Mouse (Mus musculus): ENCODE results near the gene Sowaha. TPM values are rescaled to one million over a fixed set of nuclear protein-coding genes. Genes with fewer than 3 reads are reported as not detected.

Sowaha gene
- polyA plus RNA-seq (2015; fragmentation: Nextera tagmentation; extraction: Ambion mirVana), result 1.1 and 1.5 TPM in 2 replicates

- Histone ChIP-seq H3K27ac (ENCODE audit: low read depth, low read length) (no peak within 1 kb of the TSS), H3K4me3 (ENCODE audit: low read depth, low read length) (peak within 1 kb of the TSS; percentile 53), H3K27me3 (replicated peaks; ENCODE audit: control insufficient read depth, insufficient read depth, low read length) (peaks cover 51% of the 10 kb centered on the region), H3K4me2 (replicated peaks; ENCODE audit: low read depth) (peak within 1 kb of the TSS; percentile 66), H3K4me1 (replicated peaks; ENCODE audit: control insufficient read depth, insufficient read depth, low read length) (no peaks in the 10 kb centered on the region), H3K9ac (ENCODE audit: low read depth, low read length) (peak within 1 kb of the TSS; percentile 40; the same call in 1 of the 2 replicates), H3K36me3 (ENCODE audit: control insufficient read depth, insufficient read depth) (no peaks in the 10 kb centered on the region), H3K9me3 (ENCODE audit: control insufficient read depth) (no peaks in the 10 kb centered on the region)
- TF ChIP-seq CTCF (IDR thresholded peaks at IDR 0.05; ENCODE audit: low read depth), result peak; percentile 29
- ATAC-seq, result peak; percentile 81
- 2% methylated on average over 40 of the region's 40 CpGs for WGBS
Observed at GRCm38 (mm10) chr11:53479783-53480301, at the start of gene Sowaha, which contains the start of gene Gm9945. Sowaha (minus strand) TSS chr11:53480274. Gm9945 (plus strand) TSS chr11:53480166.

- Histone ChIP-seq H3K9me3 (ENCODE audit: control insufficient read depth) (no peaks in the 10 kb centered on the region), H3K9ac (ENCODE audit: low read depth, low read length) (no peak overlapping the region), H3K27me3 (replicated peaks; ENCODE audit: control insufficient read depth, insufficient read depth, low read length) (no peaks in the 10 kb centered on the region), H3K4me1 (replicated peaks; ENCODE audit: control insufficient read depth, insufficient read depth, low read length) (no peaks in the 10 kb centered on the region), H3K36me3 (ENCODE audit: control insufficient read depth, insufficient read depth) (peaks cover 7% of the 10 kb centered on the region), H3K4me3 (ENCODE audit: low read depth, low read length) (no peak overlapping the region), H3K27ac (ENCODE audit: low read depth, low read length) (no peak overlapping the region), H3K4me2 (replicated peaks; ENCODE audit: low read depth) (no peak overlapping the region)
- 61% methylated on average over 6 of the region's 6 CpGs for WGBS
- ATAC-seq, result no peak
- TF ChIP-seq CTCF (IDR thresholded peaks at IDR 0.05; ENCODE audit: low read depth), result no peak
Observed at GRCm38 (mm10) chr11:53529253-53529557, 49.1 kb upstream of the Sowaha start.

- TF ChIP-seq CTCF (IDR thresholded peaks at IDR 0.05; ENCODE audit: low read depth), result no peak
- no peaks in the 10 kb centered on the region for H3K4me1 ChIP-seq (replicated peaks; ENCODE audit: control insufficient read depth, insufficient read depth, low read length)
- WGBS, result 75% methylated on average over 9 of the region's 9 CpGs
- H3K27ac ChIP-seq (ENCODE audit: low read depth, low read length), result no peak overlapping the region
- no peaks in the 10 kb centered on the region for H3K27me3 ChIP-seq (replicated peaks; ENCODE audit: control insufficient read depth, insufficient read depth, low read length)
- no peak for ATAC-seq
- no peak overlapping the region for H3K4me2 ChIP-seq (replicated peaks; ENCODE audit: low read depth)
- H3K9me3 ChIP-seq (ENCODE audit: control insufficient read depth), result no peaks in the 10 kb centered on the region
- H3K9ac ChIP-seq (ENCODE audit: low read depth, low read length), result no peak overlapping the region
- 0 out of 2 replicates have a peak, but pooled peaks cover 2% of the 10 kb centered on the region for H3K36me3 ChIP-seq (ENCODE audit: control insufficient read depth, insufficient read depth)
- no peak overlapping the region for H3K4me3 ChIP-seq (ENCODE audit: low read depth, low read length)
Observed at GRCm38 (mm10) chr11:53528397-53529252, 48.6 kb upstream of the Sowaha start.

GRCm38 (mm10) chr11:53525461-53525860 lies 45.4 kb upstream of the Sowaha start:
- H3K9ac ChIP-seq (ENCODE audit: low read depth, low read length), result no peak overlapping the region
- 70% methylated on average over 4 of the region's 4 CpGs for WGBS
- no peak for ATAC-seq
- H3K4me1 ChIP-seq (replicated peaks; ENCODE audit: control insufficient read depth, insufficient read depth, low read length), result peaks cover 5% of the 10 kb centered on the region
- no peak overlapping the region for H3K4me2 ChIP-seq (replicated peaks; ENCODE audit: low read depth)
- TF ChIP-seq CTCF (IDR thresholded peaks at IDR 0.05; ENCODE audit: low read depth), result no peak
- H3K4me3 ChIP-seq (ENCODE audit: low read depth, low read length), result no peak overlapping the region
- H3K27me3 ChIP-seq (replicated peaks; ENCODE audit: control insufficient read depth, insufficient read depth, low read length), result no peaks in the 10 kb centered on the region
- H3K36me3 ChIP-seq (ENCODE audit: control insufficient read depth, insufficient read depth), result no peaks in the 10 kb centered on the region
- no peaks in the 10 kb centered on the region for H3K9me3 ChIP-seq (ENCODE audit: control insufficient read depth)
- H3K27ac ChIP-seq (ENCODE audit: low read depth, low read length), result no peak overlapping the region

GRCm38 (mm10) chr11:53524905-53525304 lies 44.8 kb upstream of the Sowaha start:
- ATAC-seq, result no peak
- no peak overlapping the region for H3K27ac ChIP-seq (ENCODE audit: low read depth, low read length)
- peak; percentile 71 for TF ChIP-seq CTCF (IDR thresholded peaks at IDR 0.05; ENCODE audit: low read depth)

GRCm38 (mm10) chr11:53523545-53524405 lies 43.7 kb upstream of the Sowaha start:
- Histone ChIP-seq H3K36me3 (ENCODE audit: control insufficient read depth, insufficient read depth) (no peaks in the 10 kb centered on the region), H3K4me1 (replicated peaks; ENCODE audit: control insufficient read depth, insufficient read depth, low read length) (peaks cover 9% of the 10 kb centered on the region), H3K27ac (ENCODE audit: low read depth, low read length) (no peak overlapping the region), H3K27me3 (replicated peaks; ENCODE audit: control insufficient read depth, insufficient read depth, low read length) (no peaks in the 10 kb centered on the region), H3K9ac (ENCODE audit: low read depth, low read length) (no peak overlapping the region), H3K4me2 (replicated peaks; ENCODE audit: low read depth) (no peak overlapping the region), H3K9me3 (ENCODE audit: control insufficient read depth) (no peaks in the 10 kb centered on the region), H3K4me3 (ENCODE audit: low read depth, low read length) (no peak overlapping the region)
- no peak for TF ChIP-seq CTCF (IDR thresholded peaks at IDR 0.05; ENCODE audit: low read depth)
- no peak for ATAC-seq
- 85% methylated on average over 14 of the region's 14 CpGs for WGBS

More at GRCm38 (mm10) chr11:53524905-53525304, 44.8 kb upstream of the Sowaha start:
- Histone ChIP-seq H3K4me1 (replicated peaks; ENCODE audit: control insufficient read depth, insufficient read depth, low read length) (peaks cover 9% of the 10 kb centered on the region), H3K9me3 (ENCODE audit: control insufficient read depth) (no peaks in the 10 kb centered on the region), H3K9ac (ENCODE audit: low read depth, low read length) (no peak overlapping the region), H3K36me3 (ENCODE audit: control insufficient read depth, insufficient read depth) (no peaks in the 10 kb centered on the region), H3K4me2 (replicated peaks; ENCODE audit: low read depth) (no peak overlapping the region), H3K4me3 (ENCODE audit: low read depth, low read length) (no peak overlapping the region), H3K27me3 (replicated peaks; ENCODE audit: control insufficient read depth, insufficient read depth, low read length) (no peaks in the 10 kb centered on the region)
- WGBS, result 78% methylated on average over 6 of the region's 6 CpGs

Measured in intestine, postnatal 0 days (tissue).